Mouse (Mus musculus): ENCODE measurements around the gene Psmb11.

DNA sequence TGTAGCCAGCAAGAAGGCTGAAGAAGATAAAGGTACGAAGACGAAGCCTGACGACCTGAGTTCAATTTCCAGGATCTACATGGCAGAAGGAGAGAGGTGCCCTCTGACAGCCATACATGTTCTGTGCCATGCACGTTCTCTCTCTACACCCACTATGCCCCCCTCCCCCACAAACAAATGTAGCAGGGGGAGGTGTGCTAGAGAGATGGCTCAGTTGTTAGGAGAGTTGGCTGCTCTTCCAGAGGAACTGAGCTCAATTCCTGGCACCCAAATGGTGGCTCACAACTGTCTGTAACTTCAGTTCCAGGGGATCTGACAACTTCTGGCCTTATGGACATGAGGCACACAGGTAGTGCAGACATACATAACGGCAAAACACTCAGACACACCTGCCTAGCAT lies 55.1 kb downstream of the Psmb11 start:
- TF ChIP-seq CTCF (conservative IDR thresholded peaks at IDR 0.05; ENCODE audit: insufficient read depth, insufficient read length, low read depth, low read length) (no peak), POLR2A (IDR thresholded peaks at IDR 0.05; ENCODE audit: low read depth, low read length) (no peak)
